Mouse (Mus musculus): Measurements from ENCODE around the gene Efcab9.

DNA sequence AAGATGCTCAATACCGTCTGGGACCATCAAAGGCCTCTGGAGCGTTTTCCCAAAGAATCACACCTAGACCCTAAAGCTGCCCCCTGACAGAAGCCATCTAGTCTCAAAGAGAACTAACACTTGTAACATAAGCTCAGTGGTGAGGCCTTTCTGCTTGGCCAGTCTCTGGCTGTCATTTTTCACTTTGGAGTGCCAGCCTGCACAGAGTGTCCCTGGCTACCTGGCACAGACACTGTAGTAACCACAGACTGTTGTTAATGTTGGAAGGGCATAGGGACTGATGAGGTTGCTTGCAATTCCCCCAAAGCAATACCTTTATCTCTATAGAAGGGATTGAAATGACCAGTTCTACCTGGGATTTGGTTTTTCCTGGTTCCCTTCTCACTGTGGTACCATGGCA lies 10.6 kb downstream of the Efcab9 start:
- TF ChIP-seq POLR2A (IDR thresholded peaks at IDR 0.05; ENCODE audit: insufficient read depth, low read length) (no peak), CTCF (IDR thresholded peaks at IDR 0.05; ENCODE audit: low read depth, low read length) (no peak)

Measured in ES-Bruce4 (cell line).